Comparison of ENCODE assay signal across 8 mouse cellular contexts in the genomic region with DNA sequence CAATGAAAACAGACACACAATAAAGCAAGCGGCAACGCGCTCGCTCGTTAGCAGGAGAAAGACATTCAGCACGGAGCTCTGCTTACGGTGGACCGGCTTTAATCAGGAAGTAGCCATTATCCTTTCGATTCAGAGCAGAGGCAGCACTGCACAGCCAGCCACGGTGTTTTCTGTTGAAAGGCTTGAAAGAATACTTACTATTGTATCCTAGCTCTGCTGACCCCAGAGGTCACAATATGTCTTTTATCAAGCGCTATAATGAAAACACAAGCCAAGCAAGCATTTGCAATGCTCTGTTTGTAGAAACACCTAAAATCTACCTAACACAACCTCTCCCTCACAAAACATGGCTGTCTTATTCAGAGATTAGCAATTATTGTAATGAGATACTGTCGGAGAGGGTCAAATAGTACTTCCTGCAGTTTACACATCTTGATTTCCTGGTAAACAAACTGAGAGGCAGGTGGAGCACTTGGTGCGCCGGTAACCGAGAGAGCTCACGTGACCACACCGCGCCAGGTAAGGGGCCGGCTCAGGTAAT.
DNase-seq lines count a peak whose midpoint lies in the region; ATAC-seq lines count a peak whose summit lies in the region.

No protein-coding gene starts in this region.

- ATAC-seq in heart, embryonic 13.5 days (ENCODE audit: extremely low read depth, insufficient number of reproducible peaks, low FRiP score, low TSS enrichment), result no peak
- ATAC-seq in kidney, embryonic 15.5 days (replicated peaks; ENCODE audit: low FRiP score), result 0 out of 2 replicates have a peak, but pooled peaks have one; percentile 52
- peak; percentile 74 for ATAC-seq in liver, embryonic 12.5 days
- ATAC-seq in monocyte, adult 5-6 weeks (replicated peaks; ENCODE audit: insufficient number of reproducible peaks, low FRiP score, low TSS enrichment, poor library complexity, severe bottlenecking), result peak; percentile 83

- H3K4me2 ChIP-seq in heart, embryonic 13.5 days, result peak overlapping the region; percentile 76
- peak overlapping the region; percentile 60 for H3K4me2 ChIP-seq in kidney, embryonic 15.5 days
- H3K4me2 ChIP-seq in liver, embryonic 12.5 days, result peak overlapping the region; percentile 74

- peak overlapping the region; percentile 48 for H3K4me3 ChIP-seq in heart, embryonic 13.5 days
- H3K4me3 ChIP-seq in kidney, embryonic 15.5 days (replicated peaks), result peak overlapping the region; percentile 40
- peak overlapping the region; percentile 56 for H3K4me3 ChIP-seq in liver, embryonic 12.5 days

- peak overlapping the region; percentile 67 for H3K9ac ChIP-seq in heart, embryonic 13.5 days
- peak overlapping the region; percentile 11 for H3K9ac ChIP-seq in kidney, embryonic 15.5 days
- H3K9ac ChIP-seq in liver, embryonic 12.5 days, result peak overlapping the region; percentile 52

- H3K27ac ChIP-seq in heart, embryonic 13.5 days (replicated peaks), result peak overlapping the region; percentile 51
- H3K27ac ChIP-seq in kidney, embryonic 15.5 days, result peak overlapping the region; percentile 57; the same call in 1 of the 2 replicates
- 0 out of 2 replicates have a peak overlapping the region, but pooled peaks have one; percentile 11 for H3K27ac ChIP-seq in liver, embryonic 12.5 days

- no peaks in the 10 kb centered on the region; the same call in 1 of the 2 replicates for H3K36me3 ChIP-seq in heart, embryonic 13.5 days
- H3K36me3 ChIP-seq in kidney, embryonic 15.5 days, result no peaks in the 10 kb centered on the region
- H3K36me3 ChIP-seq in liver, embryonic 12.5 days, result no peaks in the 10 kb centered on the region

- WGBS in heart, embryonic 13.5 days, result 24% methylated on average over 19 of the region's 19 CpGs
- 13% methylated on average over 19 of the region's 19 CpGs for WGBS in kidney, embryonic 15.5 days
- 13% methylated on average over 19 of the region's 19 CpGs for WGBS in liver, embryonic 12.5 days (ENCODE audit: insufficient replicate concordance)

- H3K9me3 ChIP-seq in heart, embryonic 13.5 days, result no peaks in the 10 kb centered on the region
- no peaks in the 10 kb centered on the region for H3K9me3 ChIP-seq in kidney, embryonic 15.5 days (replicated peaks)
- no peaks in the 10 kb centered on the region for H3K9me3 ChIP-seq in liver, embryonic 12.5 days (replicated peaks)

- H3K4me1 ChIP-seq in heart, embryonic 13.5 days, result peaks cover 20% of the 10 kb centered on the region
- H3K4me1 ChIP-seq in kidney, embryonic 15.5 days, result 0 out of 2 replicates have a peak, but pooled peaks cover 5% of the 10 kb centered on the region
- no peaks in the 10 kb centered on the region; the same call in 1 of the 2 replicates for H3K4me1 ChIP-seq in liver, embryonic 12.5 days

- H3K27me3 ChIP-seq in heart, embryonic 13.5 days (replicated peaks), result no peaks in the 10 kb centered on the region
- H3K27me3 ChIP-seq in kidney, embryonic 15.5 days, result no peaks in the 10 kb centered on the region
- H3K27me3 ChIP-seq in liver, embryonic 12.5 days (replicated peaks), result no peaks in the 10 kb centered on the region

- peak; percentile 53 for DNase-seq in CD4-positive helper T cell, adult 2 months (ENCODE audit: low read depth, low spot score)
- peak; percentile 57 for DNase-seq in adrenal gland, adult 2 months
- peak; percentile 14 for DNase-seq in embryo, embryonic 11.5 days (ENCODE audit: low read depth, low spot score)
- DNase-seq in thymus, postnatal 25 days, result peak; percentile 13

Comparison
In these comparisons a context has a peak if more than half of its experiments do, and no peak if none do; other contexts are left out.
1. H3K9ac ChIP-seq: peak in every context shown above with its lines; median percentile 67 in heart, embryonic 13.5 days; 52 in liver, embryonic 12.5 days; 11 in kidney, embryonic 15.5 days.